Comparison of ENCODE assay signal across 17 mouse cellular contexts in genomic region chr14:31617204-31617603, GRCm38 (mm10). TPM values are rescaled to one million over a fixed set of nuclear protein-coding genes. Genes with fewer than 3 reads are reported as not detected.
"Had no signal": no experiment of that assay in that cellular context is flagged by ENCODE, and none has a peak within 500 bp of the region (broad histone marks: within the 10 kb centered on the region; RNA-seq: fewer than 3 reads in every experiment).

No protein-coding gene starts in this region.

- DNase-seq: kidney, adult 11 months; kidney, postnatal 10 days; kidney, postnatal 4 days; lung, adult 2 months; lung, postnatal 36 days; spleen, adult 18-20 months; thymus, adult 2 months; thymus, postnatal 25 days had no signal

RNA-seq across cellular contexts. Expression of gene Gm49387, which starts 23.5 kb away (rescaled TPM):
- total RNA-seq: hindbrain, postnatal 0 days; layer of hippocampus, adult 8-10 months; layer of hippocampus, postnatal 25 days; megakaryocyte progenitor cell, adult 5-6 weeks; midbrain, postnatal 0 days had no signal
- polyA plus RNA-seq: hindbrain, postnatal 0 days; kidney, embryonic 14.5 days; lung, adult 2 months; midbrain, embryonic 13.5 days; midbrain, postnatal 0 days; neural tube, embryonic 14.5 days; thymus, adult 2 months; urinary bladder, adult 2 months had no signal

RNA-seq across cellular contexts. Expression of gene Colq, which starts 26.1 kb away (rescaled TPM):
- total RNA-seq: megakaryocyte progenitor cell, adult 5-6 weeks; midbrain, postnatal 0 days had no signal
- polyA plus RNA-seq: midbrain, embryonic 13.5 days had no signal
